Mouse (Mus musculus): ENCODE results near the gene Mtx2.

GRCm38 (mm10) chr2:74884357-74884756, 58.8 kb downstream of the Mtx2 start:
- no peak for TF ChIP-seq CTCF (IDR thresholded peaks at IDR 0.05; ENCODE audit: extremely low read depth, insufficient read depth, insufficient read length, insufficient replicate concordance)
- no peak for TF ChIP-seq POLR2A (IDR thresholded peaks at IDR 0.05; ENCODE audit: low read depth, low read length)

Measured in spleen, adult 2 months (tissue).